Mouse (Mus musculus): Measurements from ENCODE around the gene Ikzf2.

DNA sequence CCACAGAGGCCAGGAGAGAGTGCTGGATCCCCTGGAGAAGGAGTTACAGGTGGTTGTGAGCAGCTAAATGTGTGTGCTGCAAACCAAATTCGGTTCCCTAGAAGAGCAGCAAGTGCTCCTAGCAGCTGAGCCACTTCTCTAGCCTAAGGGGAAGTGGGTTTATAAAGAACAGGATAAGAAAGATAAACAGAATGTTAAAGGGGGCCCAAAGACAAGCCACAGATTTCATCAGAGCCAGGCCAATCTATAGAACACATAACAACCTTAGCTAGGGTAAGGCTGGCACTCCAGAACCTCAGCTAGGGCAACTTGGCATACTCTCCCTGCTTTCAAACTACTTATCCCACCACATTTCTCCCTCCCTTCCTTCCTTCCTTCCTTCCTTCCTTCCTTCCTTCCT is 32.1 kb downstream of the Ikzf2 start:
- TF ChIP-seq CTCF (IDR thresholded peaks at IDR 0.05; ENCODE audit: extremely low read depth, insufficient read length, insufficient replicate concordance, low read depth, low read length) (no peak), POLR2A (IDR thresholded peaks at IDR 0.05; ENCODE audit: low read depth, low read length) (no peak)

Measured in small intestine, adult 2 months (tissue).